Mouse (Mus musculus): ENCODE measurements around the gene Cryzl2. TPM values are rescaled to one million over a fixed set of nuclear protein-coding genes. Genes with fewer than 3 reads are reported as not detected.

The Cryzl2 gene
- polyA plus RNA-seq, 1 experiment from 2014 or later = 15.6 TPM

DNA sequence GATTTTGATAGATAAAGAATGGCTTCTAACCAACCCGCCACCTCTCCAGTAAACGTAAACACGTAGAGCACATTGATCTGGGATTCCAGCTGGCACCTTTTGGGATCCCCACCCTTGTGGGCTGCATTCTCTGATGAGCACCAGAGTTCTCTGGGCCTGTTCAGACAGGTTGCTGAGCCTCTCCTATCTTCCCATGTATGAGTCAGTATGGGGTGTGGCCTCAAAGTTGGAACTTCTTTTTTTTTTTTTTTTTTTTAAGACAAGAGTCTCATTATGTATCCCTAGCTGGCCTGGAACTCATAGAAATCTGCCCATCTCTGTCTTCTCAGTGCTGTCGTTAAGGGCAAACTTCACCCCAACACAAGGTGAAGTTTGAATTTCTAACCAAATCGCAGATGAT is 1.5 kb downstream of the Cryzl2 start:
- Histone ChIP-seq H3K36me3 (ENCODE audit: control insufficient read depth, insufficient read depth, low read length) (no peaks in the 10 kb centered on the region), H3K4me2 (ENCODE audit: low read depth, low read length) (no peak overlapping the region), H3K27me3 (ENCODE audit: control insufficient read depth, insufficient read depth, low read depth, low read length) (no peaks in the 10 kb centered on the region), H3K9me3 (ENCODE audit: control insufficient read depth, low read length) (no peaks in the 10 kb centered on the region), H3K9ac (ENCODE audit: low read length) (no peak overlapping the region), H3K4me3 (ENCODE audit: low read length) (no peak overlapping the region), H3K27ac (ENCODE audit: low read length) (no peak overlapping the region), H3K4me1 (replicated peaks; ENCODE audit: control insufficient read depth, insufficient read depth, low read length) (peaks cover 3% of the 10 kb centered on the region; the same call in 1 of the 2 replicates)
- ATAC-seq (ENCODE audit: low read depth) = no peak
- WGBS = 89% methylated on average over 5 of the region's 5 CpGs

DNA sequence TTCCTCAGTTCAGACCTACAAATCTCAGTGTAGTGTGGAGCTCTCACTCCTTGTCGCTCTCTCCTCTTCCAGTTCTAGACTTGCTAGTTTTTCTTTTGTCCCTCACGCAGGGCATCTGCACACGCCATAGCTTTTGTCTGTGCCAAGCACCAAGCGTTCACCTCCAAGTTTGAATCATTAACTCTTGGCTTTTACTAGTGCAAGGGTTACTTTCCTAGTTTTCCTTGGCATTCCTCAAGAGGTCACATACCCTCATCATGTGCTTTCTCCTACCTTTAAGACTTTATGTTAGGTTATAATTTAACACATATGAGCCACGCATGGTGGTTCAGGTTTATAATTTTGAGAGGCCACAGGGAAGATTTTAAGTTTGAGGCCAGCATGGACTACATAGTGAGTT is 2.9 kb downstream of the Cryzl2 start:
- ATAC-seq (ENCODE audit: low read depth) = no peak
- H3K4me3 ChIP-seq (ENCODE audit: low read length) = no peak overlapping the region
- 92% methylated on average over 5 of the region's 5 CpGs for WGBS
- no peaks in the 10 kb centered on the region for H3K9me3 ChIP-seq (ENCODE audit: control insufficient read depth, low read length)
- H3K36me3 ChIP-seq (ENCODE audit: control insufficient read depth, insufficient read depth, low read length) = peaks cover 3% of the 10 kb centered on the region; the same call in 1 of the 2 replicates
- no peaks in the 10 kb centered on the region for H3K27me3 ChIP-seq (ENCODE audit: control insufficient read depth, insufficient read depth, low read depth, low read length)
- H3K9ac ChIP-seq (ENCODE audit: low read length) = no peak overlapping the region
- no peak overlapping the region for H3K27ac ChIP-seq (ENCODE audit: low read length)
- peaks cover 3% of the 10 kb centered on the region; the same call in 1 of the 2 replicates for H3K4me1 ChIP-seq (replicated peaks; ENCODE audit: control insufficient read depth, insufficient read depth, low read length)
- no peak overlapping the region for H3K4me2 ChIP-seq (ENCODE audit: low read depth, low read length)

DNA sequence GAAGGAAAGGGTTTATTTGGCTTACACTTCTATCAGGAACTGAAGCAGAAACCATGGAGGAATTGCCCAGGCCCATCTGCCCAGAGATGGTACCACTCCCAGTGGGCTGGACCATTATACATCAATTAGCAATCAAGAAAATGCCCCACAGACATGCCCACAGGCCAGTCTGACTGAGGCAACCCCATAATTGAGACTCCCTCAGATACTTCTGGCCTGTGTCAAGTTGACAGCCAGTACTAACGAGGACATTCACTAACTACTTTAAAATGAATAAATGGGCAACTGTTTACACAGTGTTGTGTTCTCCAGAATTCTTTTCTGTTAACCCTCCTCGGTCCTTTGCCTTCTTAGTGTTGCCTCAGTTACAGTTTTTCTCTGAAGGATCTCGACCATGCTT is 4.0 kb downstream of the Cryzl2 start:
- H3K4me3 ChIP-seq (ENCODE audit: low read length) = no peak overlapping the region
- ATAC-seq (ENCODE audit: low read depth) = no peak
- H3K27me3 ChIP-seq (ENCODE audit: control insufficient read depth, insufficient read depth, low read depth, low read length) = no peaks in the 10 kb centered on the region
- H3K9me3 ChIP-seq (ENCODE audit: control insufficient read depth, low read length) = no peaks in the 10 kb centered on the region
- no peak overlapping the region for H3K27ac ChIP-seq (ENCODE audit: low read length)
- H3K4me2 ChIP-seq (ENCODE audit: low read depth, low read length) = no peak overlapping the region
- H3K36me3 ChIP-seq (ENCODE audit: control insufficient read depth, insufficient read depth, low read length) = peaks cover 3% of the 10 kb centered on the region; the same call in 1 of the 2 replicates
- 43% methylated on average over 3 of the region's 3 CpGs for WGBS
- peaks cover 3% of the 10 kb centered on the region; the same call in 1 of the 2 replicates for H3K4me1 ChIP-seq (replicated peaks; ENCODE audit: control insufficient read depth, insufficient read depth, low read length)
- no peak overlapping the region for H3K9ac ChIP-seq (ENCODE audit: low read length)

DNA sequence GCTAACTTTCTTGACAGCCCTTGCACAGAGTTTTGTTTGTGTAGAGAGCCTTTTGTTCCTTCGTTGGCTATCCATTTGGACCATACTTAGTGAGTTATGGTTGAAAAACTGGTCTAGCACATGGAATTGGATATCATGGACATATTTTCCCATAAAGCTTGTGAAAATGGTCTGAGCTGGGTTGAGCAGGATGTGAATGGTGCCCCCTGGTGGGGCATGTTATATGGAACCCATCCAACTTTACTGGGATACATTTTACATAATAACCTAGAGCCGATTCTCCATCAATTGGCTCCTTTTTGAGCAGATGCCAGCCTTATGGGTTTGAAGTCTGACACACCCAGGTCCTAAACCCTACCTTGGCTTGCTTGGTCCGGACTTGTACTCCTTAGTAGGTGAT is 6.8 kb downstream of the Cryzl2 start:
- H3K27ac ChIP-seq (ENCODE audit: low read length) = no peak overlapping the region

DNA sequence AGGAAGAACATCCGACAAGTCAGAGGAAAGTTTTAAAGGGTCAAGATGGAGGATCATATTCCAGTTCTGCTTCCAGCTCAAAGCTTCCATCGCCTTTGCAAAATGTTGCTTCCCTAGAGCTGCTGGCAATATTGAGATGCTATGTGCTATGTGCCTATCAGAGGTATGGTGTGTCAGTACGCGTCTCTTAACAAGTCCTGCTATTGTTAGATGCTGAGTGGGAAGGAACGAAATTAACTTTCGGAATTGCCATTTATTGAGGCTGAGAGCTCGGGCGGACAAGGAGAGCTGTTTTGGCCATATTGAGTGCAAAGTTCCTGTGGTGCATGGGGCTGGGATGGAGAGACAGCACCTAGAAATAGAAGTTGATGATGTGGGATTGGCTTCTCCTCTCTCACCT is 9.5 kb downstream of the Cryzl2 start:
- H3K27me3 ChIP-seq (ENCODE audit: control insufficient read depth, insufficient read depth, low read depth, low read length) = no peaks in the 10 kb centered on the region
- 89% methylated on average over 8 of the region's 8 CpGs for WGBS
- peaks cover 3% of the 10 kb centered on the region; the same call in 1 of the 2 replicates for H3K36me3 ChIP-seq (ENCODE audit: control insufficient read depth, insufficient read depth, low read length)
- H3K9me3 ChIP-seq (ENCODE audit: control insufficient read depth, low read length) = no peaks in the 10 kb centered on the region
- H3K27ac ChIP-seq (ENCODE audit: low read length) = no peak overlapping the region
- H3K9ac ChIP-seq (ENCODE audit: low read length) = no peak overlapping the region
- no peak overlapping the region for H3K4me2 ChIP-seq (ENCODE audit: low read depth, low read length)
- no peak overlapping the region for H3K4me3 ChIP-seq (ENCODE audit: low read length)
- no peak for ATAC-seq (ENCODE audit: low read depth)
- H3K4me1 ChIP-seq (replicated peaks; ENCODE audit: control insufficient read depth, insufficient read depth, low read length) = no peaks in the 10 kb centered on the region

More for the DNA sequence above, 6.8 kb downstream of the Cryzl2 start:
- Histone ChIP-seq H3K4me1 (replicated peaks; ENCODE audit: control insufficient read depth, insufficient read depth, low read length) (no peaks in the 10 kb centered on the region), H3K9ac (ENCODE audit: low read length) (no peak overlapping the region), H3K9me3 (ENCODE audit: control insufficient read depth, low read length) (no peaks in the 10 kb centered on the region), H3K27me3 (ENCODE audit: control insufficient read depth, insufficient read depth, low read depth, low read length) (no peaks in the 10 kb centered on the region), H3K4me3 (ENCODE audit: low read length) (no peak overlapping the region), H3K36me3 (ENCODE audit: control insufficient read depth, insufficient read depth, low read length) (peaks cover 3% of the 10 kb centered on the region; the same call in 1 of the 2 replicates), H3K4me2 (ENCODE audit: low read depth, low read length) (no peak overlapping the region)
- ATAC-seq (ENCODE audit: low read depth) = no peak
- 71% methylated on average over 3 of the region's 3 CpGs for WGBS

DNA sequence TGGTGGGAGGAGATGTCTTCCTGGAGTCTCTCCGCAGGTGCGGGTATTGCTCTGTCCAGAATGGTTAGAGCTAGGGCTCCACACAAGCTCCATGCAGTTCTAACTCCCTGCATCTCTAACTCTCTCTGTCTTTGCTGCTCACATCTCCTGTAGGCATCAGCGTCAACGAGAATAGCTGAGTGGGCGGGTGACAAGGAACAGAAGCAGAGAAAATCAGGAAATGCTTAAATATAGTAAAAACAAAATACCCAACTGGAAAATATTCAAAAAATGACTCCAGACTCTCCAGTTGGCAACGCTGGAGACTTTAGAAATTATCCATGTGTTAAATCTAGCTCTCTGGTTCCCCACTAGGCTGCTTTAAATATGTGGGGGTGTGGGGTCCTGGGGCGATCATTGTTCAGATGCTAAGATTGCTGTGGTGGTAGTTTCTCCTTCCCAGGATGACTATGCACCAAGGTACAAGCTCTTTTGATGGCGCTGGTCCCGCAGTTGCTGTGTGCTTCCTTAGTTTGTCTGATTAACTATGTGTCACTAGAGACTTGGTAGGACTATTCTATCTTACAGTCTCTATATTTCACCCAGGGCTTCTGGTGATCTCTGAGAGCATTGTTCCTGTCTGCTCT is 12.5 kb downstream of the Cryzl2 start:
- peaks cover under 1% of the 10 kb centered on the region; the same call in 1 of the 2 replicates for H3K36me3 ChIP-seq (ENCODE audit: control insufficient read depth, insufficient read depth, low read length)
- 84% methylated on average over 9 of the region's 9 CpGs for WGBS
- ATAC-seq (ENCODE audit: low read depth) = no peak

DNA sequence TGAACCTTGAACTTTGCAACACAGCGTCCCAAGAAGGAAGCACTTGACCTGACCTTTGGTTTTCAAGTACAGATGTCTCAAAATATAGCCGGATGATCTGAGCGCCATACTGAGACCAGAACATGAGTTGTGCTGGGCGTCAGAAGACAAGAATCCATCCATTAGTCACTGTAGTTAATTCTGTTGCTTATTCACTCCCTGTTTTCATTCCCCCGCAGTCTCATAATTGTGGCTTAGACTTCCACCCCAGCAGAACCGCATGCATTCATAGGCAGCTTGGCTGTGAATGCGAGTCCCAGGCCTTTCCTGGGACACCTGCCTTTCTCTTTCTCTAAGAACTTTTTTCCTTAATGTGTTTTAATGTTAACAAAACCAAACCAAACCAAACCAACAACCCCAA is 14.3 kb downstream of the Cryzl2 start:
- Histone ChIP-seq H3K27ac (ENCODE audit: low read length) (no peak overlapping the region), H3K4me3 (ENCODE audit: low read length) (no peak overlapping the region), H3K9me3 (ENCODE audit: control insufficient read depth, low read length) (no peaks in the 10 kb centered on the region), H3K9ac (ENCODE audit: low read length) (no peak overlapping the region), H3K4me1 (replicated peaks; ENCODE audit: control insufficient read depth, insufficient read depth, low read length) (no peaks in the 10 kb centered on the region), H3K36me3 (ENCODE audit: control insufficient read depth, insufficient read depth, low read length) (no peaks in the 10 kb centered on the region), H3K4me2 (ENCODE audit: low read depth, low read length) (no peak overlapping the region), H3K27me3 (ENCODE audit: control insufficient read depth, insufficient read depth, low read depth, low read length) (no peaks in the 10 kb centered on the region)
- ATAC-seq (ENCODE audit: low read depth) = no peak
- WGBS = 81% methylated on average over 7 of the region's 7 CpGs

More for the DNA sequence above, 12.5 kb downstream of the Cryzl2 start:
- H3K4me1 ChIP-seq (replicated peaks; ENCODE audit: control insufficient read depth, insufficient read depth, low read length) = no peaks in the 10 kb centered on the region
- H3K4me2 ChIP-seq (ENCODE audit: low read depth, low read length) = no peak overlapping the region
- no peak overlapping the region for H3K27ac ChIP-seq (ENCODE audit: low read length)
- H3K9ac ChIP-seq (ENCODE audit: low read length) = no peak overlapping the region
- no peaks in the 10 kb centered on the region for H3K27me3 ChIP-seq (ENCODE audit: control insufficient read depth, insufficient read depth, low read depth, low read length)
- H3K4me3 ChIP-seq (ENCODE audit: low read length) = no peak overlapping the region
- no peaks in the 10 kb centered on the region for H3K9me3 ChIP-seq (ENCODE audit: control insufficient read depth, low read length)

DNA sequence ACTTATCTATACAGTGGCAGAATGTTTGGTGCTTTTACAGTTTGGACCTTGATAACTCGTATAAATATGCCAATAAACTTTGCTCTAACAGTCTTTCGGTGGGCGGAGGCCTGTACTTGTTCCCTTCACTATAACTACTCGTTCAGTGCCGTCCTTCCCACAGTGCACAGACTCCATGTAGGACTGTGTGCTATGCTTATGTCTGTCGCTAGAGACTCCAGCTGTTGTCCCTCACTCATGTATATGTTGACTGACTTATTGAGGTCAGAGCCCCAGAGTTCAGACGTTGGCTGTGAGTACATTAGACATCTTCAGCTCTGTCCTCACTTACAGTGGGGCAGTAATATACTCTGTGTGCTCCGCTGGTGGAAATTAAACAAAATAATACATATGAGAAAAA is 16.5 kb downstream of the Cryzl2 start:
- H3K9ac ChIP-seq (ENCODE audit: low read length) = no peak overlapping the region
- no peak overlapping the region for H3K27ac ChIP-seq (ENCODE audit: low read length)
- H3K4me1 ChIP-seq (replicated peaks; ENCODE audit: control insufficient read depth, insufficient read depth, low read length) = no peaks in the 10 kb centered on the region
- no peaks in the 10 kb centered on the region for H3K36me3 ChIP-seq (ENCODE audit: control insufficient read depth, insufficient read depth, low read length)
- no peaks in the 10 kb centered on the region for H3K27me3 ChIP-seq (ENCODE audit: control insufficient read depth, insufficient read depth, low read depth, low read length)
- WGBS = 52% methylated on average over 8 of the region's 8 CpGs
- peak; percentile 51 for ATAC-seq (ENCODE audit: low read depth)
- no peak overlapping the region for H3K4me3 ChIP-seq (ENCODE audit: low read length)
- no peak overlapping the region for H3K4me2 ChIP-seq (ENCODE audit: low read depth, low read length)
- no peaks in the 10 kb centered on the region for H3K9me3 ChIP-seq (ENCODE audit: control insufficient read depth, low read length)

DNA sequence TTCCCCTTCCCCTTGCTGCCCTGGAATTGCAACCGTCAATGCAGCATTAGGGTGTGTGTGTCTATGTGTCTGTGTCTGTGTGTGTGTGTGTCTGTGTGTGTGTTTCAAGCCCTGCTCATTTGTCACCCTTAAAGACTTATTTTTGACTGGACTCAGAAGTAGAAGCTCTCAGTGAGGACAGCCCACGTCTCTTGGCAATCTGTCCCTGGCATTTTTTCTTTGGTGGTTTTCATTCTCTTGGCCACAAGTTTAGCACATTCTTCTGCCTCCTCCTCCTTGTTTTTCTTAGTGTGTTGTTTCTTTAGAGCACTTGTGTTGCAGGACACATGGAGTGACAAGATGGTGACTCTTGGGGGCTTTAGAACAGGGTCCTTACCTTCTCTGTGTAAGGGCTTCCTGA is 17.9 kb downstream of the Cryzl2 start:
- 74% methylated on average over 2 of the region's 2 CpGs for WGBS
- no peak overlapping the region for H3K27ac ChIP-seq (ENCODE audit: low read length)
- H3K4me3 ChIP-seq (ENCODE audit: low read length) = no peak overlapping the region
- H3K9me3 ChIP-seq (ENCODE audit: control insufficient read depth, low read length) = no peaks in the 10 kb centered on the region
- ATAC-seq (ENCODE audit: low read depth) = no peak
- no peaks in the 10 kb centered on the region for H3K36me3 ChIP-seq (ENCODE audit: control insufficient read depth, insufficient read depth, low read length)
- no peaks in the 10 kb centered on the region for H3K4me1 ChIP-seq (replicated peaks; ENCODE audit: control insufficient read depth, insufficient read depth, low read length)
- no peak overlapping the region for H3K4me2 ChIP-seq (ENCODE audit: low read depth, low read length)
- H3K9ac ChIP-seq (ENCODE audit: low read length) = no peak overlapping the region
- no peaks in the 10 kb centered on the region for H3K27me3 ChIP-seq (ENCODE audit: control insufficient read depth, insufficient read depth, low read depth, low read length)

All from lung, embryonic 16.5 days (tissue).